Mouse (Mus musculus) kidney, adult 9 months (tissue): Measurements from ENCODE around the gene R3hdm2.

ENCODE experiments used
- DNase-seq: peaks from one replicate; pipeline ENCODE4 v3.0.0; 2022

The R3hdm2 gene

DNA sequence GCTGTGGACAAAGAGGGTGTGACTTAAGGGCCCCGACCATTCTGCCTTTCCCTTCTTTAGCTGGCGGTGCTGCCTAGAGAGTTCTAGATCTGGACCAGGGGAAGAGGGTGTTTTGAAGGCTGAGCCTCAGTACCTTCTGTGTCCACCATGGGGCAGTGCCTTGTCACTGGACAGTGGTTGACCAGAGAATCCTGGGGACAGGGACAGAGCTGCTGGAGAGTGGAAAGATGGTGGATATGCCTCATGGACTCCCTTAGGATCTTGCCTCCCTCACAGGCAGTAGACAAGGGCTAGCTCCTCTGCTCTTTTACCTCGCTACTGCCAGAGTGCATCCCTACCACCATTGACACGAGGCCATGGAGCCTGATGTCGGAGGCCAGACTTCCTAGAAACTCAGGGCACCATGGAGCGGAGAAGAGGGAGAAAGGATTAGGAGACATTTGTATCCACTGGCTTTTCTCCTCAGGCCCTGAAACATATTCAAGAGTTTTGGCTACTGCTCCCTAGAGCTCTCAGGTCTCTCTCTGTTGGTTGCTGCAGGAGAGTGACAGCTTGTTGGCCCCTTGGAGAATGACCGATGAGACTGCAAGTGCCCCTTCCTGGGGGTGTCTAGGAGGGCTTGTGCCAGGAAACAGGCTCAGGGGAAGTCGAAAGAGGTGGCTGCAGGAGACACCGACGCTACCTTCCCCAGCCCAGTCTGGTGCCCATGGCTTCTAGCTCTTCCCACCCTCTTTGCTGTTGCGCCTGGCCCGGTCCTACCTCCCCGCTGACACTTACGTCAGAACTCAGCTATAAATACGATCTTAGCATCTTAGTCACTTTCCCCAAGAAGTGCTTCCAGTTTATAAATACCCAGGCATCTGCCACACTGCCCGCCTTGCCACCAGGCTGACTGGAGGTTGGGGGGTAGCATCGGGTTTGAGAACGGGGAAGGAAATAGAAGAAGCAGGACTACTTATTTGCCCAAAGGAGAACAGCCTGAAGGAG lies 25.9 kb upstream of the R3hdm2 start, which contains the start of gene Inhbe:
Gene Inhbe (minus strand): TSS at position 503 of the 987 bp plus-strand sequence.
- no peak for DNase-seq

DNA sequence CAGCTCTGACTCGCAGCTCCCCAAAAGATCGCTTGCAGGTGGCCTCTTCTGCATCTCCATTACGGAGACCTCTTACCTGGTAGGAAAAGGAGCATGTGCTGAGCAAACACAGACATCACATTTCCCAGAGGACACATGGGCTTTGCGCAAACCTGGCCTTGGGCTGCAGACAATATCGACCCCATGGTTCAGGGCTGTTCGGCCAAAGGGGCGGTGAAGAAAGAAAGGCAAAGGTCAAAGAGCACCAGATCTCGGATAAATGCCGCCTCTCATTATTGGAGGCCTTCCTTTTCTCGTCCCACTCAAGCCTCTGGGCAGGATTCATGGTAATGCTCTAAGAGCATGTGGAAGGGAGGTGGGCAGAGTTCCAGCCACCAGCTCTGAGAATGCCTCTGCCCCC lies 24.8 kb upstream of the R3hdm2 start:
- no peak for DNase-seq

DNA sequence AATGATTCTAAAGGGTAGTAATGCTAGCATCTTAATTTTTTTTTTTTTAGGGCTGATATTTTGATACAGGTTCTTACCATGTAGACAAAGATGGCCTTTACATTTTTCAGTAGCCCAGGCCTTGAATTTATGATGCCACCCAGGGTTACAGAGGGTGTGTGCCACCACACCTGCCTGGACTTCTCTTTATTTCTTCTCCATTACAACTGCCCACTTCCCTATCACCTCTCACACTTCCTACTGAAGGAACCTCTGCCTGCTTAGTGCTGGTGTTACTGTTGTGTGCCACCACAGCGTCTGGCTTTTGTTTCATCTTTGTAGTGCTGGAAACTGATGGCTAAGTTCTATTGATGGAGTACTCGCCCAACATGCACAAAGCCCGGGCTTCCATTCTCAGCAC lies 19.4 kb upstream of the R3hdm2 start:
- DNase-seq: no peak

DNA sequence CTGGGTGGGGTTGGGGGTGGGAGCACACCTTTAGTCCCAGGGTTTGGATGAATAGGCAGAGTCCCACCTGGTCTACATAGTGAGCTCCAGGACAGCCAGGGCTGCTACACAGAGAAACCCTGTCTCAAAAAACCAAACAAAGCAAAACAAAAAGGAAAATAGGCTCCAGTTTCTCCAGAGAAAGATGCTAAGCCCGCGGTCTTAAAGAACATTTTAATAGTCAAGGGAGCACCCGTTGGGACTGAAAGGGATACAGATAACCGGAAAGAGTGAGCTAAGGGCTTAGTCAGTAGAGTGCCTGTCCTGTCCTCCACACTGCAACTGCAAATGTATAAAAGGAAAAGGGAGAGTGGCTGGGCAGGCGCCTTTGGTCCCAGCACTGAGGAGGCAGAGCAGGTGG lies 13.0 kb upstream of the R3hdm2 start:
- no peak for DNase-seq

DNA sequence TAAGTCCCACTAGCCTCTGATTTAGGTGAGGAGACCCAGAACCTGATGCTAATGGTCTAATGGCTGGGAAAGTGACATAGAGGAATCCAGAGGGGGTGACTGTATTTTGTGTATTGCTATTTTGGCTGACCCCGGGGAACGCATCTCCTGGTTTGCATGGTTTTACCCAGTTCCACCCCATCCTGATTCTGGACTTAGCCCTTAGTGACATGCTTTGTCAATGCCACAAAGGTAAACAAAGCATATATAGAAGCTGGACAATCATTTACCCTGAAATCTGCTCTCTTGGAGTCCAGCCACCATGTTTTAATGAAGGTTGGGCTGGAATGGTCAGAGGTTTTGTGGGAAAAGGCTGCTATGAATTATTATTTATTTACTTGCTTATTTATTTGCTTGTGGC lies 11.9 kb upstream of the R3hdm2 start:
- no peak for DNase-seq

DNA sequence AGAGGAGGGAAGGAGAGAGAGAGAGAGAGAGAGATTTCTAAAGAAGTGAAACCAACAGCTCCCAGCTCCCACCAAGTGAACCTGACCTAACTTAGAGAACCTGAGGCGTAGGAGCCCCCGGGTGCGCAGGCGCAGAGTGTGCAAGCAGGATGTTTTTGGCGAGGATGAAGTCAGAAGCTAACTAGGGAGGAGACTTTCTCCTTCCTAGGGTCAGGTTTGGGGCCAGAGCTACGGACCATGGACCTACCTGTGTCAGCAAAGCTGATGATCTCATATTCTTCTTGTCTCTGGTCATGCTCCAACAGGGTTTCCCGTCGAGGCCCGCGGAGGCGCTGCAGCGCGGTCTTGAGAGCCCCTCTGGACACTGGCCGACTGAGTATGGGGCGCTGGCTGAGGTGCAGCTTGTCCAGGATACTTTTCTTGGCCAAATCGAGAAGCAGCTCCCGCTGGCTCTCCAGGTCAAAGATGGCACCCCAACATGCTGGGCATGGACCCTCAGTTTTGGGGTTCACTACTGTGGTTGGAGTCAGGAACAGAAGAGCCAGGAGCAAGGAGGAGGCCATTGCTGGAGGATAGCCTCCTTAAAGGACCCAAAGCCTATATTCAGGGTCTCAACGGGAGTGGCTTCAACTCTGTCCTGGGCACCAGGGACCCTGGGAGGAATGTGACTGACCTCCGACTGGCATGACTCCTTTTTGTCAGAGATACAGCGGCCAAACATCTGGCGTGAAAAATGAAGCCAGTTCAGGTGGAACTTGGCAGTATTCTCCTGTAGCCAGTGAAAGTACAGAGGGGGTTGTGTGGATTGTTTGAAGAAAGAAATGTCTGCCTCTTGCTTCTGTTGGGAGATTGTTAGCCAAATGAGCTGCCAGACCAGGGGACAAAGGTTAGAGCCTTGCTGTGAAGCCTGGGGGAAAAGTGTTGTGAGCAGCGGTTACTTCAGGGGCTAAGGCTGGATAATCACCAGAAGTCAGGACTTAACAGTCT lies 10.0 kb upstream of the R3hdm2 start, which contains the start of gene Inhbc:
Gene Inhbc (minus strand): TSS at position 598 of the 987 bp plus-strand sequence.
- DNase-seq: peak; percentile 38

DNA sequence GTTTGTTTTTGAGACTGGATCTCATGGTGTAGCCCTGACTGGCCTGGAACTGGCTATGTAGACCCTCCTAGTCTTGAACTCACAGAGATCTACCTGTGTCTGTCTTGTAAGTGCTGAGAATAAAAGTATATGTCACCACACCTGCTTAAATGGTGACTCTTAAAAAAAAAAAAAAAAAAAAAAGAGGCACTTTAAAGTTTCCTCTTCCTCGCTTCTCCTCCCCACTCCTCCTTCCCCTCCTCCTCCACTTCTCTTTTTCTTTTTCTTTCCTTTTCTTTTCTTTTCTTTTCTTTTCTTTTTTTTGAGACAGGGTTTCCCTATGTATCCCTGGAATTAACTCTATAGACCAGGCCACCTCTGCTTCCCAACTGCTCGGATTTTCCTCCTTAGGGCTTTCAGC lies 9.1 kb upstream of the R3hdm2 start:
- no peak for DNase-seq

DNA sequence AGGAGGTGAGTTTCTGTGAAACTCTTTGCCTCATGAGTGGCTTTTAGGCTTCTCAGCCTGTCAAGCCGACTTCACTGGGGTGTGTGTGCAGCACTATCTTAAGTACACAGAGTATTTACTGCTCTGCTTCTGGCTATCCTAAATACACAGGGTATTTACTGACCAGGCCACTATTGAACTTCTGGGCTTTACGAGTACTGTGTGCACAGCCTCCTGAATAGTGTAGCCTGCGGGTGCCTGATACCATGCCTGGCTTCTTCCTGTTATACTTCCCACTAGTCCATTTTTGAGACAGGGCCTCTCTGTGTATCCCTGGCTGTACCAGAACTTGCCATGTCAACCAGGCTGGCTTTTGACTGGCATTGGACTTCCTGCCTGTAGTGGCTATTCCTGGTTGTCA lies 2.4 kb upstream of the R3hdm2 start:
- DNase-seq: no peak

DNA sequence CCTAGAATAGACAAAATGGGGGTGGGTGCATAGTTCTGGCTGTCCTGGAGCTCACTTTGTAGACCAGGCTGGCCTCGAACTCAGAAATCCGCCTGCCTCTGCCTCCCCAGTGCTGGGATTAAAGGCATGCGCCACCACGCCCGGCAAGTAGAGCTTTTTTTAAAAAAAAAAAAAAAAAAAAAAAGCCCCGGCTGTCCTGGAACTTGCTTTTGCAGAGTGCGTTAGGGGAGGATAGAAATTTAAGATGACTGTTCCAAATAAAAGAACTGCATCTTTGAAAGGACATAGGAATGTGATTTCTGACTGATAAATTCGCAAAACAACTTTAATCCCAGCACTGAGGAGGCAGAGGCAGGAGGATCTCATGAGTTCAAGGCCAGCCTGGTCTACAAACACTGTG lies 473 bp upstream of the R3hdm2 start:
- no peak for DNase-seq

DNA sequence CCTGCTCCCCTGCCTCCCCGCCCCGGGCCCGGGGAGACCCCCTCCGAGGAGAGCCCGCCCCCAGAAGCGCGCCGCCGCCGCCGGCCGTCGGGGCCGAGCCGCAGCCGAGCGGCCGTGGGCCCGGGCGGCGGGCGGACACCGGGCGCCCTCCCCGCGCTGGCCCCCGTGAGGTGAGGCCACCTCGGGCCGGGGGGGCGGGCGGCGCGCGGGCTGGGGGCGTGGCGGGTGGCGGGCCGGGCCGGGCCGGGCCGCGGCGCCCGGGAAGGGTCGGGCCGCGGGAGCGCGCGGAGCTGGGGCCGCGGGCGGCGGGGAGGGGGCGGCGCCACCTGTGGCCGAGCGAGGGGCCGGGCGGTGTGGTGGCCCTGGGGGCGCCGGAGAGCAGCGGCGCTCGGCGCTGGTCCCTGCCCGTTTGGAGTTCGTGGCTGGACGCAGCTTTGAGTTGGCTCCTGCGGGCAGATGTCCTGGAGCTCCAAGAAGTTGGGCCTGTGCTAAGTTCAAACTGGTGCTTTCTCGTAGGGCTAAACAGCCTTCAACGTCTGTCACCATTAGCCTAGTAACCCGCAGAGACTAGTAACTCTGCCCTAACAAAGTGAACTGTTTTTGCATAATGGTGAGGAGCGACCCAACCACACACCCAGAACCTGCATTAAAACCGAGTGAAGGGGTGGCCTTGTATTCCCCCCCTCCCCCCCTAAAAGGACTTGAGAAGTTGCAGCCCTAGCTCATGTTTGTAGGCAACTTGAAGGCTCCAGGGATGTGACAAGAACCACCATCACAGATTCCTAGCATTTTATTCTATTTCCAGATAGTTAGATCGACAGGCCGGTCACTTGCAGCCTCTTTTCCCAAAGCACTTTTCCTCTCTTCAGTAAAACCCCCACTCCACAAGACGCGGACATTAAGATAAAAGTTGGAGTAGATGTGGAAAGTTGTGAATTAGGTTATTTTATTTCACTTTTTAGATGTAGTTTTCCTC lies 928 bp downstream of the R3hdm2 start:
- peak; percentile 63 for DNase-seq

DNA sequence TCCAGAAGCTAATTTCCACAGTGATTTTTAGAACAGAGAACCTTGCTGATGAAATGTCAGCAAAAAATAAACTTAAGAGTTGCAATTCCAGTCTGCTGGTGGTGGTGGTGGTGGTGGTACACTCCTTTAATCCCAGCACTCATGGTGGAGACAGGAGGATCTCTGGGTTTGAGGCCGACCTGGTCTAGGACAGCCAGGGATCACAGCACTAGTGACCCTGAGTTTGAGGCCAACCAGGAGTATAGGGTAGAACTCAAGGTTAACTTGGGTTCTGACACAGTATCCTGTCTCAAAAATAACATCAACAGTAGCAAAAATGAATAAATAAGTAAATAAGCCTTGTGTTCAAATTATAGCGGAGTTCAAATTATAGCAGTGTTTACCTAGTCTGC lies 1.6 kb downstream of the R3hdm2 start:
- no peak for DNase-seq

DNA sequence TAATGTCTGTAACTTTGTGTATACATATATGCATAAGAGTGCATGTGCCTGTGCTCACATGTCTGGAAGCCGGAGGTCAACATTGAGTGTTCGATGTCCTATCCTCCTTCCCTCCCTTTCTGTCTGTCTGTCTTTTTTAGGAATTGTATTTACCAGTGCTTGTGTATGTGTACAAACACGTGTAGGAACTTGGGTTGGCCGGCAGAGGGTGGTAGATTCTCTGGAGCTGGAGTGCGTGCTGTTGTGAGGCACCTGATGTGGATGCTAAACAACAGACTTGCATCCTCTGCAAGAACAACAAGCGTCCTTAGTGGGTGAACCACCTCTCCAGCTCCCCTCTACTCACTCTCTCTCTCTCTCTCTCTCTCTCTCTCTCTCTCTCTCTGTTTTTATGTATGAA lies 11.6 kb downstream of the R3hdm2 start:
- DNase-seq: no peak

DNA sequence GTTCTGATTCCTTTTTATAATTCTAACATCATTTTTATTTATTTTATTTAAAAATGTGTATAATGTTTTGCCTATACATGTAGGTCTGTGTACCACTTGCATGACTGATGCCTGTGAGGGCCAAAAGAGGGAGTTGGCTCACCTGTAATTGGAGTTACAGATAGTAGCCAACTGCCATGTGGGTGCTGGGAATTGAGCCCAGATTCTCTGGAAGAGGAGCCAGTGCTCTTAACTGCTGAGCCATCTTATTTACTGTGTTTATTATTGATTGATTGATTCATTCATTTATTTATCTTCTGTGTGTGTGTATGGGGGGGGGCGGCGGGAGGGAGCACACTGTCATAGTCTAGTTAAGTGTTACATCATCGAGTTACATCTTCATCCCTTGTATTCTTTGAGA lies 24.6 kb downstream of the R3hdm2 start:
- DNase-seq: no peak

DNA sequence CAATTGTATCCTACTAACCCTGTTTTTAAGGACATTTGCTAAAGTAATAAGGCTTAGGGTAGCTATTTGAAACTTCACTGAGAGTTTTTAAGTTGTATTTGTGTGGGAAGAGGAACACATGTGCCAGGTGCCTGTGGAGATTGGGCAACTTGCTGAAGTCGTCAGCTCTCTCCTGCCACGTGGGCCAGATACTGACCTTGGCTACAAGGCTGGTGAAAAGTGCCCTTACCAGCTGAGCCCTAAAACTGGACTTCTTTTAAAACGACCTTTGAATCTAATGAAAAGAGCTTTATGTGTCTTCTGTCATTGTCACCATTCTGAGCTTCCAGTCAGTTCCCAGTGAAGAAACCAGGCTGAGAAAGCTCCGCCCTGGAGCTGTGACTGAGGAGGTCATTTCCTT lies 27.3 kb downstream of the R3hdm2 start:
- DNase-seq: no peak

DNA sequence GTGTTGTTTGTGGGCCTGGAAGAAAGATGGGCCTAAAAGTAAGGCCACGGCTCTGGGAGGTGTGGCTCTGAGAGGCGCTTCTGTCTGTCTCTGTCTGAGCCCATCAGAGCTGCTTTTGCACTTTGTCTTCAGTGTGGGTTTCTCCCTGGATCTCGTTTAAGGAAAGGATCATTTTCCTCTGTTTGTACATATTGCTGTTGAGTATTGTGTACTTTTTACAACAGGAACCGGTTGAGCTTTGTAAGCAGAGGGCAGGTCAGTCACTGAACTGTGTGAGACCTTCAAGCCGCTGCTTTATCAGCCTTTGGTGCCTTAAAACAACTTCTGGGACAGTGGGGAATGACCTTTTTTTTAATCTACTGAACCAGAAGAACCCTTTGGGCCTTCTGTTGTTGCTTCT lies 32.0 kb downstream of the R3hdm2 start:
- no peak for DNase-seq

DNA sequence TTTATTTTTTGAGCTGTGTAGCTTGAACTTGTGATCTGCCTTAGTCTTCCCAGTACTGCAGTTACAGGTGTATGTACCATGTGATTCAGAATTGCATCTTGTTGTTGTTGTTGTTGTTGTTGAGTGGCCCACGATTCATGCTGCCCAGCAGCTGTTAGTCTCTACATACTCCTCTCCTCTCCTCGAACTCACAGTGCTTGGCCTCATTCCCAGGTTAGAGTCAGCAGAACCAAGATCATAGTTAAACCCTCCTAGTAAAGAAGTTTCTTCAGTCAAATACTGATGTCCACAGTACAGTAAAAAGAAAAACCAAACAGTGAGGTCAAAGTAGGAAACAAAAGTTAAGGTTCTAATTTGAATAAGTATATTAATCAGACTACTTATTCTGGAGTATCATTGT lies 32.6 kb downstream of the R3hdm2 start:
- DNase-seq: peak; percentile 40

DNA sequence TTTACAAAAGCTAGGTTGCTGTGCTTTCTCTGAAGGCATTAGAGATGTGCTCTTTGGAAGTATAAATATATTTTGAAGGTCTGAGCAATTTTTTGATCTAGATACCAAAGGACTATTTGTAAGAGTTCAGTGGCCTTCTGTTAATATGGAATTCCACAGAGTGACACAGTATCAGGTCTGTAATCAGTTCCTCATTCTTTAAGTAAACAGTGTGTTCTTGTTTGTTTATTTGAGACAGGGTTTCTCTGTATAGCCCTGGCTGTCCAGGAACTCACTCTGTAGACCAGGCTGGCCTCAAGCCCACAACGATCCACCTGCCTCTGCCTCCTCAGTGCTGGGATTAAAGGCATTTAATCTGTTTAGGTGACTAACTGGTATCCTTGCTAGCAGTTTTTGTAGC lies 33.5 kb downstream of the R3hdm2 start:
- DNase-seq: no peak

DNA sequence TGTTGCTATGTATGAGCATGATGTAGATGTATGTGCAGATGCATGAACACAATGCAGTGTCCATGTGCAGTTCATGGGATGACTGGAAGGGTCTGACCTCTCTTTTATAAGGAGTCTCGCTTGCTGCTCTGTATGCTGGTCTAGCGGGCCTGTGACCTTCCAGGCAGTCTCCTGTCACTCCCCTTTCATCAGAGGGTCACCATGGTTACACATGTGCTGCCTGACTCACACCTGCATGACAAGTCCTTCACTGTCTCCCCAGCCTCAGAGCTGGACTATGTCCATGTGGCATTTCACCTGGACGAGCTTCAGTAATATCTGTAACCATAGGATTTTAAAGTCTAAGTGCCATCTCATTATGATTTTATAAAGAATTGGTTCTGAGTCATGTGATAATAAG lies 34.0 kb downstream of the R3hdm2 start:
- no peak for DNase-seq

DNA sequence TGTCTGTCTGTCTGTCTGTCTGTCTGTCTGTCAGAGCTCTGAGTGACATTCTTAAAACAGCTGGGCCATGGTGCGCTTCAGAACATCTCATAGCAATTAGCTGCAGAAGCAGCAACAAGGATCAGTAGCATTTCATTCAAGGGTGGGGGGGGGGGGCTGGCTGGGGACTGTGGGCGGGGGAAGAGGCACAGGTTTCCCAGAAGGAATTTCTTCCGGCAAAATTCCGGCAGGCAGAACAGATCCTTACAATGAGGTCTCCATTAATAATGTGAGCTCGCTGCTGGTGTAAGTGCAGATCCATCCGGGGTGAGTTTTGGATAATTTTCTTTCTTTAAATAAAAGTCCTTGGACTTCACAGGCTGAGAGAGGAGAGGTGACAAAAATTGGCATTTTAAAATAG lies 40.0 kb downstream of the R3hdm2 start:
- DNase-seq: no peak

DNA sequence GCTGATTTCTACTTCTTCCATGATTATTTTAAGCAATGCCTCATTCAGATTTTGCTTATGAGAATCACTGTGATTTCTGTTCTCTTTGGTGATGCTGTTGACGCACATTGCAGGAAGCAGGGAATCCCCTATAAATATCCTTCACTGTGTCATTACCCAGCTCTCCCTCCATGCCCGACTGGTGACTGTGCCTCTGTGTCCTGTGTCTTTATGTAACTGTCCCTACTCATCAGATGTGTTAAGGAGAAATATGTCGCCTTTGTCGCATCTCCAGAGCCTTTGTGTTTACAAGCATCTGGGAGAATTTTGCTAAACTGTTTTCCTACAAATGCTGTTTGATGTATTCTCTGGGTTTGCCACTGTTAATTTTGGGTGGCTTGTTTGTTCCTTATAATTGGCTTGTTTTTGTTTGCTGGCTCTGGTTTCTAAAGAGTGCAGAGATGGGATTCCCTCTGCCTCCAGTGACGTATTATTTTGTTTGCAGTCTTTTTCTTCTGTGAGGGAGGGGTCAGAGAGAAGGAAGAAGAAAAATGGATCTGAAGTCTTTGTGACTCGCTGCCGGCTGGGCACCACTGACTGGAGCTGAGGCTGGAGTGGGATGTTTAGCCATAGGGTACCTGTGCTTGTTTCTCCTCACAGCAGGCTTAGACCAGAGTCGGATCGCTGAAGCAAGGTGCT lies 40.7 kb downstream of the R3hdm2 start:
- DNase-seq: no peak

DNA sequence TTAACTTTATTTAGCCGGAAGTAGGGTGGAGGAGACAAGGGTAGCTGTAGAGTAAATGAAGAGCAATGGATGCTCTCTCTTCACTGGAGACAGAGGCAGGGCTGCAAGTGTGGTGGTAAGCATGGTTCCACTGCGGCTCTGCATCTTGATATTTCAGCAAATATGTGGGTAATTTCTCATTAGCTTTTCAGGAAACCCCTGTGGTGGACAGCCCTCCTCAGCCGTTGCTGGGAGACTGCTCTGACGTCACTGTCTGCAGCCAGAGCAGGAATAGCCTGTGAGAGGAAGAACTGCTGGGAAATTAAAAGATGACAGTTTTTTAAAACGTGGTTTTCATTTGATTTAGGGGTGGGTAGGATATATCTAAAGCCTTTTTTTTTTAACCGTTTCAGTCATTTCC lies 41.9 kb downstream of the R3hdm2 start:
- DNase-seq: peak; percentile 54

DNA sequence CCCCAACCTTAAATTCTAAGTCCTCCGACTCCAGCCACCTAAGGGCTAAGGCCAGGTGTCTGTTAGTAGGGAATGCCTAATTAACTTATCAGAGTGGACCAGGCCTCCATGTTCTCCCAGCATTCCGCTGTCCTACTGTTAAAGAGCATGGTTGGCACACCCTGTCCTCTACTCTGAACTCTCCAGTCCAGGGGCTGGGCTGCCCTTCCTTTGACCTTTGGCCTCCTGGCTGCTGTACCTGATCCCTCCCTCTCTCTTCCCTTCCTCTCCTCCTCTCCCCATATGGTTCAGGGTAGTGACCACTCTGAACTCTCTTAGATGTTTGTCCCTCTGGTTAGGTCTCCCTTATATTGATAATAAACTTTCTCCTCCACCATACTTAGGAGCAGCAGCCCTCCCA lies 45.7 kb downstream of the R3hdm2 start:
- peak; percentile 57 for DNase-seq
